ENCODE assay signal across 13 mouse cellular contexts in genomic region chr5:125017332-125017731, GRCm38 (mm10). TPM values are rescaled to one million over a fixed set of nuclear protein-coding genes. Genes with fewer than 3 reads are reported as not detected.
A peak's percentile ranks its signal among the peaks of the same experiment; 100 is the strongest.
DNase-seq lines count a peak whose midpoint lies in the region; ATAC-seq lines count a peak whose summit lies in the region.
"Had no signal": no experiment of that assay in that cellular context is flagged by ENCODE, and none has a peak within 500 bp of the region (broad histone marks: within the 10 kb centered on the region; RNA-seq: fewer than 3 reads in every experiment).

No protein-coding gene starts in this region.

- H3K27me3 ChIP-seq in kidney, embryonic 15.5 days = no peaks in the 10 kb centered on the region
- no peaks in the 10 kb centered on the region for H3K27me3 ChIP-seq in forebrain, embryonic 16.5 days (replicated peaks; ENCODE audit: control insufficient read depth, insufficient read depth, low read length)
- H3K27me3 ChIP-seq: heart, embryonic 12.5 days; neural tube, embryonic 13.5 days had no signal

- H3K27ac ChIP-seq in kidney, embryonic 15.5 days = no peak overlapping the region
- H3K27ac ChIP-seq in forebrain, embryonic 16.5 days (ENCODE audit: low read length) = peak overlapping the region; percentile 21; the same call in 1 of the 2 replicates
- H3K27ac ChIP-seq: hindbrain, embryonic 14.5 days; neural tube, embryonic 13.5 days had no signal

- H3K9ac ChIP-seq in kidney, embryonic 15.5 days = no peak overlapping the region
- no peak overlapping the region for H3K9ac ChIP-seq in forebrain, embryonic 16.5 days (replicated peaks; ENCODE audit: low read depth, low read length)
- H3K9ac ChIP-seq: heart, embryonic 12.5 days; hindbrain, embryonic 14.5 days; lung, embryonic 14.5 days; neural tube, embryonic 13.5 days had no signal

- no peak overlapping the region for H3K4me3 ChIP-seq in kidney, embryonic 15.5 days (replicated peaks)
- H3K4me3 ChIP-seq in forebrain, embryonic 16.5 days (replicated peaks; ENCODE audit: low read length) = no peak overlapping the region
- H3K4me3 ChIP-seq: heart, embryonic 12.5 days; neural tube, embryonic 13.5 days had no signal

- H3K36me3 ChIP-seq in kidney, embryonic 15.5 days = peaks cover 73% of the 10 kb centered on the region
- H3K36me3 ChIP-seq in forebrain, embryonic 16.5 days (ENCODE audit: control insufficient read depth, insufficient read depth) = peaks cover 15% of the 10 kb centered on the region; the same call in 1 of the 2 replicates

- no peak for DNase-seq in kidney, adult 18-20 months
- DNase-seq in MN1 (ENCODE audit: low spot score) = peak; percentile 51
- peak; percentile 36 for DNase-seq in NIH3T3 (ENCODE audit: low read depth)
- no peak for DNase-seq in lung, postnatal 25 days (ENCODE audit: low spot score)
- DNase-seq in thymus, postnatal 36 days = no peak
- DNase-seq: adrenal gland, postnatal 36 days; gastrocnemius, postnatal 10 days; lung, embryonic 14.5 days had no signal

- peaks cover 15% of the 10 kb centered on the region for H3K4me1 ChIP-seq in kidney, embryonic 15.5 days
- H3K4me1 ChIP-seq in forebrain, embryonic 16.5 days (replicated peaks; ENCODE audit: control insufficient read depth, insufficient read depth, low read length) = peaks cover 15% of the 10 kb centered on the region

- no peaks in the 10 kb centered on the region for H3K9me3 ChIP-seq in kidney, embryonic 15.5 days (replicated peaks)
- H3K9me3 ChIP-seq in forebrain, embryonic 16.5 days (ENCODE audit: control insufficient read depth, low read length) = no peaks in the 10 kb centered on the region
- H3K9me3 ChIP-seq: heart, embryonic 12.5 days; neural tube, embryonic 13.5 days had no signal

- WGBS in kidney, embryonic 15.5 days = 55% methylated on average over 15 of the region's 15 CpGs
- WGBS in forebrain, embryonic 16.5 days = 47% methylated on average over 15 of the region's 15 CpGs

- 0 out of 2 replicates have a peak, but pooled peaks have one; percentile 12 for ATAC-seq in kidney, embryonic 15.5 days (replicated peaks; ENCODE audit: low FRiP score)
- ATAC-seq in forebrain, embryonic 16.5 days = peak; percentile 37; the same call in 1 of the 2 replicates

- H3K4me2 ChIP-seq in kidney, embryonic 15.5 days = no peak overlapping the region
- no peak overlapping the region for H3K4me2 ChIP-seq in forebrain, embryonic 16.5 days (ENCODE audit: low read length)
- H3K4me2 ChIP-seq: heart, embryonic 12.5 days; hindbrain, embryonic 14.5 days; lung, embryonic 14.5 days; neural tube, embryonic 13.5 days had no signal

RNA-seq across cellular contexts. Expression of gene Rflna, which starts 14.3 kb away (rescaled TPM):
- 4.6 and 5.0 TPM in 2 replicates for polyA plus RNA-seq in kidney, embryonic 15.5 days (2015; fragmentation: Nextera tagmentation; extraction: Ambion mirVana)
- 3.7 and 4.0 TPM in 2 replicates for polyA plus RNA-seq in forebrain, embryonic 16.5 days (2015; fragmentation: Nextera tagmentation; extraction: Ambion mirVana)

Comparison
In these comparisons a context has a peak if more than half of its experiments do, and no peak if none do; other contexts are left out.
1. DNase-seq: peak in MN1 (single experiment) and NIH3T3 (single experiment); none in kidney, adult 18-20 months (single experiment), lung, postnatal 25 days (single experiment) and thymus, postnatal 36 days (0 of 2).